Mouse (Mus musculus) intestine, embryonic 16.5 days (tissue): ENCODE data around the gene Cad. TPM values are rescaled to one million over a fixed set of nuclear protein-coding genes. Genes with fewer than 3 reads are reported as not detected.

Source experiments
- ATAC-seq: fragments of 200-750 bp; cut with Nextera tagmentation; 2 replicates; pipeline ENCODE4 v1.8.0; 2017; ENCODE audit warnings: moderate TSS enrichment, moderate library complexity
- H3K27ac ChIP-seq: fragments of 300-500 bp; sonication (generic); 2 replicates; pipeline ENCODE4 v1.5.1; 2014; ENCODE audit warnings: mild to moderate bottlenecking, low read length
- H3K27me3 ChIP-seq: fragments of 300-500 bp; sonication (generic); replicated peaks from 2 replicates; pipeline ENCODE4 v1.6.1; 2014; ENCODE audit warnings: low read length, control low read depth, mixed read lengths; ENCODE audit not compliant: control insufficient read depth, insufficient read depth
- H3K36me3 ChIP-seq: fragments of 300-500 bp; sonication (generic); 2 replicates; pipeline ENCODE4 v1.6.1; 2014; ENCODE audit warnings: low read length, control low read depth; ENCODE audit not compliant: control insufficient read depth, insufficient read depth
- H3K4me1 ChIP-seq: fragments of 300-500 bp; sonication (generic); 2 replicates; pipeline ENCODE4 v1.6.1; 2014; ENCODE audit warnings: low read length, control low read depth, mixed read lengths; ENCODE audit not compliant: control insufficient read depth, insufficient read depth
- H3K4me2 ChIP-seq: fragments of 300-500 bp; sonication (generic); 2 replicates; pipeline ENCODE4 v1.6.1; 2014; ENCODE audit warnings: low read depth, low read length, control low read depth
- H3K4me3 ChIP-seq: fragments of 300-500 bp; sonication (generic); 2 replicates; pipeline ENCODE4 v1.5.1; 2014; ENCODE audit warnings: mild to moderate bottlenecking, low read length
- H3K9ac ChIP-seq: fragments of 300-500 bp; sonication (generic); 2 replicates; pipeline ENCODE4 v1.6.1; 2014; ENCODE audit warnings: low read depth, low read length
- H3K9me3 ChIP-seq: fragments of 300-500 bp; sonication (generic); 2 replicates; pipeline ENCODE4 v1.6.1; 2016; ENCODE audit warnings: low read length, control low read depth; ENCODE audit not compliant: control insufficient read depth
- WGBS: fragments of 180-500 bp; shearing (Covaris S2); extraction: QIAGEN DNeasy Blood & Tissue Kit; methylation state at CpG from one replicate; pipeline ENCODE4 v1.1.7; 2014; 5-methylcytosine and 5-hydroxymethylcytosine counted together
- polyA plus RNA-seq: library from polyadenylated mRNA; unstranded; fragments of >200 nt; fragmentation: Nextera tagmentation; extraction: Ambion mirVana; gene quantifications from 2 replicates; pipeline ENCODE4 v1.2.1, GENCODE M21; 2015

Gene Cad
- polyA plus RNA-seq, 1 experiment from 2014 or later = 16.8 TPM

DNA sequence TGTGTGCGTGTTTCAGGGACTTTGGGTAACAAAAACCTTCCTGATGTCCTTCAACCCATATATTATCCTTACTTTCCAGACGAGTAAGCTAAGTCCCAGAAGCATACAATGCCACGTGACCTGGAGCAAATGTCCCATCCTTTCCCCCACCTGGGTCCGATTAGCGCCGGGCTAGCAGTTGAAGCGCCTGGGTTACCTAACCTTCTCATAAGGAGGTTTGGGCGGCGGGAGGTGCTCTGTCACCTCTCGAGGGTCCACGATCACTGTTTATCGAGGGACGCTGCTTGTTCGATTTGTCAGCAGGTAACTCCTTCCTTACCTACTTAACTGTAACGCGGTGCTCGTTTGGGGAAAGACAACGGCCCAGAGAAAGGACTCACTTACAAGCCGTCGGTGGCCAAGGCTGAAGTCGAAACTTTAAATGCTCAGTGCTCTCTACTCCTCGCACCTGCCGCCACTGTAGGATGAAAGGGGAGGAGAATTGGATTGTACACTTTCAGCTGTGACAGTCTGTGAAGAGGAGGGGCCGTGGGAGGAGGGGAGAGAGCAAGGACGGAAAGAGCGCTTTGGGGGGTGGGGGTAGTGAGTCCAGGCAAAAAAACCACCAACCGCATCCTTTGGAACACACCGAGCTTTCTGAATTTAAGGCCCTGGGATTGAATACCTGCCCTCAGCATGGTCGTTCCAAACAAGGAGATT lies 39.7 kb downstream of the Cad start:
- Histone ChIP-seq H3K27me3 (peaks cover 88% of the 10 kb centered on the region), H3K4me2 (peak overlapping the region; percentile 88), H3K9ac (no peak overlapping the region), H3K4me1 (peaks cover 31% of the 10 kb centered on the region), H3K4me3 (peak overlapping the region; percentile 37), H3K36me3 (no peaks in the 10 kb centered on the region; the same call in 1 of the 2 replicates), H3K9me3 (no peaks in the 10 kb centered on the region), H3K27ac (no peak overlapping the region)
- no peak for ATAC-seq
- WGBS = 2% methylated on average over 29 of the region's 29 CpGs

DNA sequence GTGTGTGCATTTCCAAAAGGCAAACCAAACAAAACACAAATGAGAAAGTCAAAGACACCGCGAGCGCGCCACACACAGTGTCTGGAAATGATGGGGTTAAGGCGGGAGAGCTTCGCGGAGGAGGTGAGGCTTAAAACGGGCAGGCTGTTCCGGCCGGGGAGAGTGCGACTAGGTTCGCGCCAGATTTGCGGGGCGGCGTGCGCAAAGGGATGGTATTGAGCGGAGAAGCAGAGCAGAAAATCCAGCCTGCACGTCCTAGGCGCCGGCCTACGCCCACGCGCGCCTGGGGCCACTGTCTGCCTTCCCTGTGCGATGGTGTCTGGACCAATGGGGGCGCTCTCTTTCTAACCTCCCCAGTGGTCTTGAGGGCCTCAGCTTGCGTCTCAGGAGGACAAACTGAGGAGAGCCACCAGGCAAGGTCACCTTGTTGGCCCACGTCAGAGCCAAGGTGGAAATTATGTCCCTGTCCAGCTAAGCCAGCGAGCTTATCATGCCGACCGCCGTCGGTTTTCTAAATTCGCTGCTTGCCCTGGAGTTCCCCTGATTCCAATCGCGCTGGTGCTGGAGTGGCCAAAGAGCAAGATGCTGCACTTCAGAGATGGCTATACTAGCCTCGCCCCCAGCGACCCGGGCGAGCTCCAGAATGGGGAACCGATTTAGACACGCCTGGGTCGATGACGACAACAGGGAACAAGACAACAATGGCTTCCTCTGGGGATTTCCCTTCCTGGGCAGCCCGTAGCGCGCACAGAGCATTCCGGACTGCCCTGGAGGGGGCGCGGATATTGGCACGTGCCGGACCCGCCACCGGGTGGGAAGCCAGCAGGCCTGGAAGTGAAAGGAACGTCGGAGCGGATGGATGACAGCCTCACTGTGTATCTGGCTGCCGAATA lies 40.5 kb downstream of the Cad start:
- Histone ChIP-seq H3K9ac (0 out of 2 replicates have a peak overlapping the region, but pooled peaks have one; percentile 33), H3K4me1 (peaks cover 31% of the 10 kb centered on the region), H3K27ac (no peak overlapping the region), H3K9me3 (no peaks in the 10 kb centered on the region), H3K4me3 (peak overlapping the region; percentile 37), H3K4me2 (peak overlapping the region; percentile 88), H3K27me3 (peaks cover 85% of the 10 kb centered on the region), H3K36me3 (no peaks in the 10 kb centered on the region; the same call in 1 of the 2 replicates)
- WGBS = under 1% methylated on average over 59 of the region's 59 CpGs
- peak; percentile 34 for ATAC-seq

DNA sequence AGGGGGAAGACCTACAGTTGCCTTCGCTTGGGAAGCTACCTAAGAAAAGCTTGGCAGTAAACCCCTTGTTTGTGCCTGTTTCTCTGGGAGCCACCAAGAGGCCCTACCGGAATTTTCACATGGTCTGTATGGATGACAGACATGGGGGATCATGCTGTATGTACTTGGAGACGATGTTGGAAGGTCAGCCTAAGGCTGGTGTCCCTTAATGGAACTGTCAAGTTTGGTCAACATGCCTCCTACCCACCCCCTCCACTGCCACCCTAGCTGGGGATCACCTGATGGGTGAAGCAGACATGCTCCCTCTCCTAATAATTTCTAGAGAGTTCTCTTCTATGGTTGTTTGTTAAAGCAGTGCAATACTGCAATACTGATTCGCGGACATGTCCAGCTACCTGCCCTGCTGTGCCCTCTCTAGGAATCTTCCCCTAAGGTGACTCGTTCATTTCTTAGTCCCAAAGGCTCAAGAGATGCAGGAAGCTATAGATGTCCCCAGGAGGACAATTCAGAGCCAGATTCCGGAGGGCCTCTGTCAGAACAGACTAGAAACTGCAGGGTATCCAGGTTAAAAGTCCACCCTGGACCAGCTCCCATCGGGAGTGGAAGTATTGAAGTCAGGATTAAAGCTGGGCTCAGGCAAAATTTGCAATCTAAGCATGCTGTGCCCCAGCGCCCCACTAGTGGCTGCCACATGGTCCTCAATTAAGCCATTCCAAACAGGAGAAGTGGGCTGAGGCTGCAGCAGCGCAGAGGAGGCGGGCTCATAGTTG lies 41.3 kb downstream of the Cad start:
- peak overlapping the region; percentile 37 for H3K4me3 ChIP-seq
- peak overlapping the region; percentile 88 for H3K4me2 ChIP-seq
- no peak overlapping the region for H3K27ac ChIP-seq
- no peak for ATAC-seq
- H3K9ac ChIP-seq = 0 out of 2 replicates have a peak overlapping the region, but pooled peaks have one; percentile 2
- H3K36me3 ChIP-seq = no peaks in the 10 kb centered on the region; the same call in 1 of the 2 replicates
- peaks cover 31% of the 10 kb centered on the region for H3K4me1 ChIP-seq
- H3K9me3 ChIP-seq = no peaks in the 10 kb centered on the region
- peaks cover 77% of the 10 kb centered on the region for H3K27me3 ChIP-seq
- 28% methylated on average over 11 of the region's 11 CpGs for WGBS

- no peaks in the 10 kb centered on the region for H3K9me3 ChIP-seq
- WGBS = 87% methylated on average over 9 of the region's 9 CpGs
- no peak within 1 kb of the TSS for H3K4me3 ChIP-seq
- H3K4me1 ChIP-seq = no peaks in the 10 kb centered on the region
- H3K27me3 ChIP-seq = no peaks in the 10 kb centered on the region; the same call in 1 of the 2 replicates
- H3K9ac ChIP-seq = no peak within 1 kb of the TSS
- no peak for ATAC-seq
- H3K4me2 ChIP-seq = no peak within 1 kb of the TSS
- H3K27ac ChIP-seq = no peak within 1 kb of the TSS
- H3K36me3 ChIP-seq = no peaks in the 10 kb centered on the region
These were observed 51.3 kb downstream of the Cad start, which contains the start of gene Dnajc5g for GRCm38 (mm10) chr5:31105814-31106335. TSS of gene Dnajc5g (plus strand) at chr5:31106285.

DNA sequence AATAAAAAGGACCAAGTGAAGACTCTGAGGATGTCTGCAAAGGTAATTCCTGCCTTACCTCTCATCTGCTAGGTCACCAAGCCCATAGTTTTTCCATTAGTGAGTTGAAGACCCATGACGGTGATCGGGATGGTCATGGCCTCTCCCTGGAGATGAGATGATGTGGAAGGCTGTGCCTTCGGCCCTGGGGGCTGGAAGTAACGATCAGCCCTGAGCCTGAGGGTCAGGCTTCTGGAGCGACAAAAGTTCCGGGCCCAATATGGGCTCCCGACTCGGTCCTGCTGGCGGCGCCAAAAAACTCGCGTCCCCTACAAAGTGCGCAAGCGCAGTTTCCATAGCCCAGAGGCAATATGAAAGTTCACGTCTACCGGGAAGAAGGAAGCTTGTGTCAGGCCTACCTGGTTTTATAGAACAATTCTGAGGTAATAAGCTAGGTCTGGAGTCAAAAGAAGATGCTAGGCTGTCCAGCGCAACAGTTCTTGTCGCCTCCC lies 53.5 kb downstream of the Cad start, which contains the start of gene Slc30a3:
Gene Slc30a3, minus strand, starts transcription at position 238 of the 491 bp plus-strand sequence.
- Histone ChIP-seq H3K27ac (no peak within 1 kb of the TSS), H3K36me3 (no peaks in the 10 kb centered on the region), H3K9me3 (no peaks in the 10 kb centered on the region), H3K4me2 (no peak within 1 kb of the TSS), H3K27me3 (no peaks in the 10 kb centered on the region; the same call in 1 of the 2 replicates), H3K4me1 (no peaks in the 10 kb centered on the region), H3K9ac (no peak within 1 kb of the TSS), H3K4me3 (no peak within 1 kb of the TSS)
- WGBS = 91% methylated on average over 18 of the region's 18 CpGs
- ATAC-seq = no peak

GRCm38 (mm10) chr5:31110781-31111180 lies 56.2 kb downstream of the Cad start:
- WGBS = 31% methylated on average over 7 of the region's 7 CpGs
- H3K4me2 ChIP-seq = no peak overlapping the region
- no peak overlapping the region for H3K9ac ChIP-seq
- ATAC-seq = no peak
- H3K4me1 ChIP-seq = no peaks in the 10 kb centered on the region
- no peak overlapping the region for H3K4me3 ChIP-seq
- H3K27ac ChIP-seq = no peak overlapping the region
- H3K27me3 ChIP-seq = no peaks in the 10 kb centered on the region
- H3K36me3 ChIP-seq = no peaks in the 10 kb centered on the region
- peaks cover 4% of the 10 kb centered on the region; the same call in 1 of the 2 replicates for H3K9me3 ChIP-seq

DNA sequence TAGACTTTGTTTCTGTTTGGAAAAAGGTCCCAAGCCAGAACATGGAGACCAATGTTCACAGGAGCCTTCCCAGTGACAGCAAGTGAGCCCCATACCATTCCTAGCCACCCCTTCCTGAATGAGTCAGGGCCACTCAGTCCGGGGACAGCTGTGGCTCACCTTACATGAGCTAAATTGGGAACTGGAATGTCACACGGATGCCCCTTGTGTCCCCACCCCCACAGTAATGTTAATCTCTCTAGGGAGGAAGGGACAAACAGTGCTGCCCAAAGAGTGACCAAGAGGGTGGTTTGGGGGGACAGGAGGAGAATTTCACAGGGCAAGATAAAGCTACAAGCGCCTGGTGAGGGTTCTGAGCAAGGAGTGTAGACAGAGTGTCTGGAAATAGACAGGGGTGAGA lies 61.8 kb downstream of the Cad start, which contains the start of gene Trim54:
Gene Trim54, plus strand, starts transcription at position 359 of the 400 bp plus-strand sequence.
- Histone ChIP-seq H3K27me3 (0 out of 2 replicates have a peak, but pooled peaks cover 3% of the 10 kb centered on the region), H3K9me3 (peaks cover 4% of the 10 kb centered on the region; the same call in 1 of the 2 replicates), H3K36me3 (no peaks in the 10 kb centered on the region), H3K27ac (no peak within 1 kb of the TSS), H3K4me2 (no peak within 1 kb of the TSS), H3K4me1 (no peaks in the 10 kb centered on the region), H3K9ac (no peak within 1 kb of the TSS), H3K4me3 (no peak within 1 kb of the TSS)
- WGBS = 28% methylated on average over 3 of the region's 3 CpGs
- no peak for ATAC-seq

GRCm38 (mm10) chr5:31116912-31117311 lies 62.3 kb downstream of the Cad start:
- no peaks in the 10 kb centered on the region for H3K4me1 ChIP-seq
- no peak overlapping the region for H3K27ac ChIP-seq
- H3K9me3 ChIP-seq = peaks cover 4% of the 10 kb centered on the region; the same call in 1 of the 2 replicates
- H3K4me2 ChIP-seq = no peak overlapping the region
- ATAC-seq = no peak
- H3K36me3 ChIP-seq = no peaks in the 10 kb centered on the region
- 0 out of 2 replicates have a peak, but pooled peaks cover 3% of the 10 kb centered on the region for H3K27me3 ChIP-seq
- H3K4me3 ChIP-seq = no peak overlapping the region
- WGBS = 31% methylated on average over 10 of the region's 10 CpGs
- no peak overlapping the region for H3K9ac ChIP-seq
